Comparison of ENCODE assay signal across 21 mouse cellular contexts in the genomic region with DNA sequence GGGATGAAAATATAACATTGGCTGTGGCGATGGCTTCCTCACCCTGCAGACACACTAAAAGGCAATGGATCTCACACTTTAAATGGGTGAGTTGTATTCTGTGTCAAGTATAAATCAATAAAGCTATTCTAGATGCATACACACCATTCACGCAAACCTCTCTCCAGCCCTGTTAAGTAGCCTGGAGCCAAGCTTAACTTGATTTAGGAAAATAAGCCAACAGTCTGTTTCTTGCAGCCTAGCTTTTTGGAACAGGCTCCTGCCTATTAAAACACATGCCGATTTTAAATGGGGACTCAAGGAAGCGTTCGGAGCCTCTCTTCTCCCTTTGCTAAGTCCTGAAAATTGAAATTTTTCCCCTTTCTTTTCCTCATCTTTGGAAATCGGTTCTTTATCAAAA.
DNase-seq lines count a peak whose midpoint lies in the region; ATAC-seq and TF ChIP-seq lines count a peak whose summit lies in the region.
"Had no signal": no experiment of that assay in that cellular context is flagged by ENCODE, and none has a peak within 500 bp of the region (broad histone marks: within the 10 kb centered on the region; RNA-seq: fewer than 3 reads in every experiment).

No protein-coding gene starts in this region.

- H3K4me3 ChIP-seq in forebrain, embryonic 14.5 days (ENCODE audit: low read depth, low read length), result no peak overlapping the region
- H3K4me3 ChIP-seq in forebrain, embryonic 12.5 days (replicated peaks), result no peak overlapping the region
- no peak overlapping the region for H3K4me3 ChIP-seq in layer of hippocampus, adult 2 months
- no peak overlapping the region for H3K4me3 ChIP-seq in gastrocnemius, adult 2 months
- H3K4me3 ChIP-seq: intestine, embryonic 15.5 days; kidney, embryonic 15.5 days; limb, embryonic 15.5 days; megakaryocyte, embryonic 14.5 days had no signal

- DNase-seq in forebrain, embryonic 14.5 days (ENCODE audit: low spot score), result peak; percentile 52
- DNase-seq in layer of hippocampus, adult 2 months (ENCODE audit: low spot score in 2 of 2), result peak in 1 of 2 experiments; percentile 42
- DNase-seq in layer of hippocampus, adult 9-11 months, result no peak
- peak; percentile 16 for DNase-seq in MN1 (ENCODE audit: low spot score)
- DNase-seq in brain, embryonic 14.5 days (ENCODE audit: low read depth), result peak; percentile 57
- DNase-seq in gastrocnemius, adult 2 months, result no peak
- DNase-seq: B cell, adult 2 months; embryo, embryonic 11 days; gastrocnemius, postnatal 10 days; kidney, postnatal 36 days; lung, embryonic 14.5 days; right cerebral cortex, postnatal 14 days; spleen, adult 18-20 months had no signal

- 78% methylated on average over 6 of the region's 6 CpGs for WGBS in forebrain, embryonic 14.5 days
- WGBS in forebrain, embryonic 12.5 days, result 88% methylated on average over 6 of the region's 6 CpGs

- H3K9me3 ChIP-seq in forebrain, embryonic 14.5 days (replicated peaks; ENCODE audit: control insufficient read depth, low read length), result no peaks in the 10 kb centered on the region
- H3K9me3 ChIP-seq in forebrain, embryonic 12.5 days, result no peaks in the 10 kb centered on the region
- H3K9me3 ChIP-seq: G1E; intestine, embryonic 15.5 days; kidney, embryonic 15.5 days; limb, embryonic 15.5 days; megakaryocyte, embryonic 14.5 days had no signal

- ATAC-seq in forebrain, embryonic 14.5 days, result no peak
- no peak for ATAC-seq in forebrain, embryonic 12.5 days (ENCODE audit: low FRiP score)
- ATAC-seq: intestine, embryonic 15.5 days had no signal

- TF ChIP-seq POLR2A in brain, embryonic 14.5 days (IDR thresholded peaks at IDR 0.05; ENCODE audit: borderline replicate concordance, extremely low read depth, insufficient read depth, insufficient read length, poor library complexity, severe bottlenecking), result no peak

- H3K4me1 ChIP-seq in forebrain, embryonic 14.5 days (ENCODE audit: control insufficient read depth, insufficient read depth, low read length), result no peaks in the 10 kb centered on the region
- H3K4me1 ChIP-seq in forebrain, embryonic 12.5 days, result peaks cover 3% of the 10 kb centered on the region; the same call in 1 of the 2 replicates
- H3K4me1 ChIP-seq: intestine, embryonic 15.5 days; megakaryocyte, embryonic 14.5 days had no signal

- TF ChIP-seq CTCF in layer of hippocampus, adult 2 months (conservative IDR thresholded peaks at IDR 0.05), result no peak
- TF ChIP-seq CTCF in brain, embryonic 14.5 days (IDR thresholded peaks at IDR 0.05; ENCODE audit: borderline replicate concordance, extremely low read depth, insufficient read depth, insufficient read length), result no peak
- no peak for TF ChIP-seq CTCF in gastrocnemius, adult 2 months (IDR thresholded peaks at IDR 0.05)

- H3K27ac ChIP-seq in forebrain, embryonic 14.5 days (ENCODE audit: low read depth, low read length), result 0 out of 2 replicates have a peak overlapping the region, but pooled peaks have one; percentile 18
- no peak overlapping the region for H3K27ac ChIP-seq in forebrain, embryonic 12.5 days
- H3K27ac ChIP-seq in layer of hippocampus, adult 2 months, result peak overlapping the region; percentile 94
- H3K27ac ChIP-seq in gastrocnemius, adult 2 months, result no peak overlapping the region
- H3K27ac ChIP-seq: intestine, embryonic 15.5 days; kidney, embryonic 15.5 days; limb, embryonic 15.5 days; liver, embryonic 14.5 days had no signal

- H3K27me3 ChIP-seq in forebrain, embryonic 14.5 days (replicated peaks; ENCODE audit: control insufficient read depth, insufficient read depth, low read length), result no peaks in the 10 kb centered on the region
- H3K27me3 ChIP-seq in forebrain, embryonic 12.5 days, result no peaks in the 10 kb centered on the region
- H3K27me3 ChIP-seq: intestine, embryonic 15.5 days; kidney, embryonic 15.5 days; limb, embryonic 15.5 days had no signal

- H3K36me3 ChIP-seq in forebrain, embryonic 14.5 days (ENCODE audit: control insufficient read depth, insufficient read depth, low read length), result no peaks in the 10 kb centered on the region
- H3K36me3 ChIP-seq in forebrain, embryonic 12.5 days (replicated peaks), result no peaks in the 10 kb centered on the region
- H3K36me3 ChIP-seq: G1E; intestine, embryonic 15.5 days; kidney, embryonic 15.5 days; limb, embryonic 15.5 days had no signal

- no peak overlapping the region for H3K4me2 ChIP-seq in forebrain, embryonic 14.5 days (ENCODE audit: low read length)
- H3K4me2 ChIP-seq in forebrain, embryonic 12.5 days, result no peak overlapping the region
- H3K4me2 ChIP-seq: heart, embryonic 11.5 days; intestine, embryonic 15.5 days; kidney, embryonic 15.5 days; limb, embryonic 15.5 days; lung, embryonic 14.5 days had no signal

- intact Hi-C loops in gastrocnemius, adult 2 months (cut with DNase I), result no loop called here

- H3K9ac ChIP-seq in forebrain, embryonic 14.5 days (ENCODE audit: low read length), result no peak overlapping the region
- H3K9ac ChIP-seq in forebrain, embryonic 12.5 days, result no peak overlapping the region
- H3K9ac ChIP-seq: intestine, embryonic 15.5 days; kidney, embryonic 15.5 days; limb, embryonic 15.5 days; liver, embryonic 14.5 days; lung, embryonic 14.5 days had no signal

Comparison
In these comparisons a context has a peak if more than half of its experiments do, and no peak if none do; other contexts are left out.
1. H3K27ac ChIP-seq: peak in forebrain, embryonic 14.5 days (single experiment) and layer of hippocampus, adult 2 months (single experiment); none in forebrain, embryonic 12.5 days (single experiment) and gastrocnemius, adult 2 months (single experiment).
2. DNase-seq: peak in forebrain, embryonic 14.5 days (single experiment), MN1 (single experiment) and brain, embryonic 14.5 days (single experiment); none in layer of hippocampus, adult 9-11 months (single experiment) and gastrocnemius, adult 2 months (single experiment).